Mouse (Mus musculus): ENCODE results near the gene Fry. TPM values are rescaled to one million over a fixed set of nuclear protein-coding genes. Genes with fewer than 3 reads are reported as not detected.

Fry gene
- polyA plus RNA-seq, 1 experiment from 2014 or later: 4.3 TPM

DNA sequence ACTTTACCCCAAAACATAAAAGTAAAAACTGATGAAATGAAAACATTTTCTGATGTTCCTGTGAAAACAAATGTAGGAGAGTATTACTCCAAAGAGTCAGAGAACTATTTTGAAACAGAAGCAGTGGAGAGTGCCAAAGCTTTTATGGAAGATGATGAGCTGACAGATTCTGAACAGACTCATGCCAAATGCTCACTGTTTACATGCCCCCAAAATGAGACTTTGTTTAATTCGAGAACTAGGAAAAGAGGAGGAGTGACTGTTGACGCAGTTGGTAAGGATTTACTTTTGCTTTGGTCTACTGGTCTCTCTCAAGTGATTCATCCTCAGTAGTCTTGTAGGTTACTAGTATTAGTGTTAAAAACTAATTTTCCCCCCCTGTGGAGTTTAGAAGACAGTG, 424.7 kb downstream of the Fry start:
- Histone ChIP-seq H3K27ac (no peak overlapping the region), H3K4me1 (no peaks in the 10 kb centered on the region), H3K9me3 (peaks cover 21% of the 10 kb centered on the region; the same call in 1 of the 2 replicates), H3K4me3 (no peak overlapping the region), H3K36me3 (replicated peaks) (peaks cover 51% of the 10 kb centered on the region), H3K27me3 (ENCODE audit: poor library complexity, severe bottlenecking) (no peaks in the 10 kb centered on the region)
- no peak for DNase-seq (ENCODE audit: extremely low spot score, low spot score)
- WGBS: 97% methylated on average over 2 of the region's 2 CpGs

Other genes with a start within 250 kb of the Fry start
- gene Rxfp2, start 100.0 kb upstream of the Fry start, polyA plus RNA-seq (2016; fragmentation: Nextera tagmentation; extraction: Ambion mirVana): 0.50 TPM in 2 replicates